Mouse (Mus musculus) cerebellum, postnatal 14 days (tissue): Measurements from ENCODE around the gene Ccdc167.
"Not testable (repeated sequence)": the region's sequence is repeated elsewhere in the genome, so short reads cannot be mapped to it uniquely, and the experiment has no call there.

Source experiments
- DNase-seq, 2 experiments: peaks; one replicate each; pipeline ENCODE4 v3.0.0; 2021; ENCODE audit warnings: mixed read lengths in 2 of 2

Ccdc167 gene

DNA sequence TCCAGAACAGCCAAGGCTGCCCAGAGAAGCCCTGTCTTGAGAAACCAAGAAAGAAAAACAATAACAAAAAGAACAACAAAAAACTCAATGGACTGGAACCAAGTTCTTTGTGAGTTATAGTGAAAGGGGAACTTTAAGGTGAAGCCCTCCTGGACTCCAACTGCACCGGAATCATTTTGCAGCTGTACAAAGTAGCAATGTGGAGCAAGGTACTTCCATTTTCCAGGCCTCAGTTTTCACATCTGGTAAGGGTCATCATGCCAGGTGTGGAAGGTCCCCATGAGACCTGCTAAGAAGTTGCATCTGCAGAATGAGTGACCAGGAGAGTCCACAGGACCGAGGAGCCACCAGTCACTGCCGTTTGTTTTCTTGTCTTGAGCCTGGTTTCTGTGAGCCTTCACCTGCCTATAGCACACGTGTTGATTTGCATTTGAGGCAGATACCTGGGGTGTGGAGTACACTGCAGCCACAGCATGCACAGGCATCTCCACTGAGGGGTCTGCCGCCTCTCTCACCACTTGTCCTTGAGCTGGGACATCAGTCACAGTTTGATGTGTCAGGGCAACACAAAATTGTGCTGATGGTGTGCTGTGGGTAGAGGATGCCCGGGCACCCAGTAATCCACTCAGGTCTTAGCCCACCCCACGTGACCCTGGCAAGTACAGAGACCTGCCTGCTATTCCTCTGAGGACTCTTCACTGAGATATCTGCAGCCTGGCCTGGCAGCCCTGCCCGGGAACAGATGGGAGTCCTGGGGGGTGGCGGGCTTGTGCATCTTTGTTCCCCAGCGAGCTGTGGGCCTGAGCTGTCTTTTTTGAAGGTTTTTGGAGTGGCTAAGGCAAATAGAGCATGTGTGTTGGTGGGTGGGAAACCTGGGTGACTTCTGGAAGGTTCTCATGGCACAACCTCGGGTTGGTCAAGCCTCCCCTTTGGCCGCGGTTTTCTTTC is 3.1 kb upstream of the Ccdc167 start:
- peak; percentile 80 to 84 for DNase-seq

DNA sequence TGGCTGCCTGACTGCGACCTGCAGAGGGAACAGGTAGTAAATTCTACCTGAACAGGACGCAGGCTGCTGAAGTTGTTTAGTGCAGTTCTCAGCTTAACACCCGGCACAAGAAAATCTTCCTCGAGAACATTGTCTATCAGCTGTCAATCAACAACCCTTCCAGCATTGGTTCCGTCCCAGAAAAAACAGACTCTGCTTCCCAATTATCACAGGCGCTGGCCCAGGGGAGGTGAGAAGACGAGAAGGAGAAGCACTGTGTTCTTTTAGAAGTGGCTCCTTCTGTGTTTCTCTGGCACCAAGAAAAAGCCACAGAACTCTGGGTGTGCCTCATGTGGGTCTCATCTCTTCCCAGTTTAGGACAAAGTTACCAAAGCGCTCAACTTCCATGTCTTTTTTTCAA is 1.8 kb upstream of the Ccdc167 start:
- no peak for DNase-seq

- DNase-seq, result not testable (repeated sequence)
Observed at GRCm38 (mm10) chr17:29713734-29714133, 3.1 kb downstream of the Ccdc167 start.

DNA sequence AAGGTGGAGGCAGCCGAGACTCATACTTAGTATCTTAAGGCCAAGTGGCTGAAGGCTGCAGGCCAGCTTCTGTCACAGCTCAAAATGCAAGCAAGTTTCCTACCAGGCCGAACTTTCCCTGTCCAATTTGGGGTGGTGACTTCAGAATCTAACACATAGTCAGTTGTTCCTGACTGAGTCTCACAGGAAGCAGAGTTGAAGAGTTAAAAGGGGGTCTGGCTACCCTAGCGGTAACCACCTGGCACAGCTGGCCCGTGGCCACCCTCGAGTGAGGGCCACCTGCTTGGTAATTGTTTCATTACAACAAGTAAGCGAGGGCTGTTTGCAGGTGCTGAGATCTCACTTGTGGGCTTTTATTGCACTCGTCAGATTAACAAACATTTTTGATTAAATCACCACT is 4.3 kb downstream of the Ccdc167 start:
- peak; percentile 64 to 70 for DNase-seq

DNA sequence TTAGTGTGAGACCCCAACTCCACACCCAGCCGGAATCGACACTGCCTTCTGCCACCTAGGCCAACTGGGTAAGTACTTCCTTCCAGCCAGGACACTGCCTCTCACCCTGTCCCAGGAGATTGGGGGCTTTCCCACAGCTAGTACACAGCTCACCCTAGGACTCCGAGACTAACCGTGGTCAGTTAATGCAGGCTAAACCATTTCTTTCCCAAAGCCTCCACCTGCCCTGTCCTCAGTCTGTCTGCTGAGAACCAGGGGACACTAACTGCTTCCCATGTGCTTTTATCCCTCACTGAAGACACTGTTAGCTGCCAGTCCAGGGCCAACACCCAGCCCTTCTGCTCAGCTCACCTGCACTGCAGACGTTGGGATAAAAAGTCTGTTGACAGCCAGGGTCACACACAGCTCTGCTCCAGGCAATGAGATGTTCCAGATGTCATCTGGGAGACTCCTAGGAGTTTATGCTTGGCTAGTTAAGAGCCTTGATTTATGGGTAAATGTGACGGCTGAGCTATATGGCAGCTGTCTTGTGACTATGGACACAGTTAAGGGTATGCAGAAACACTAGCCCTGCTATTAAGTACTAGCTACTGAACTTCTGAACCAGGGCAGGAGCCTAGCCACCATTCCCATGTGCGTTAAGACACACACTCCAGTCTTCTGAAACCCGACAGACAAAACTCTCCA is 5.0 kb downstream of the Ccdc167 start:
- no peak for DNase-seq

DNA sequence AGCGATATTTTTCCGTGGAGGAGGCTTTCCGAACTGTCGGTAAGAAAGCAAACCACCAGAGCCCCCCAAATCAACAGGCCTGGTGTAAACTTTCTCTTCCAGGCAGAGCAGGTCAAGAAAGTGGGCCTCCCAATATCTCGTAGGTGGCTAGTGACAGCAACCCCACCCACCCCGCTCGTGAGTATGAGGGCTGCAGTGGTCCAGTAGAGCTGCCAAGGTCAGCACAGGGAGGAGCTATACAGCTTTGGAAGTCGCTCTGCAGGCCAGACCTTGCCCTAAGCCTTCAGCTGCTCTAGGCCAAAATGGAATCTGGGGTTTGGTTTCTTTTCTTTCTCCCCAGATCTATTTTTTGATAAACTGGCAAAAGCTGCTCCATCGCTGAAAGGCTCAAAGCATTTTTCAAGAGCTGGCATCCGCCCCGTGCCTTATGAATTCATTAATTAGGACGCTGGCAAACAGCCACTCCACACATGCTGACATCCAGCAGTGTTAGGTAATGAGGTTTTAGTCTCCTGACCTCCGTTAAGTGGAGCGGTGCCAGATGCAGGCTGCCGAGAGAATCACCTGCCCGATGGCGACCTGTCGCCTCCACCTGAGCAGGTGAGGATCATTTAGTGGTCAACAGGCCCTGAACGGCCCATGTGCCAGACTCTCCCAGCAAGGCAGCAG is 5.6 kb downstream of the Ccdc167 start:
- peak; percentile 83 to 89 for DNase-seq

DNA sequence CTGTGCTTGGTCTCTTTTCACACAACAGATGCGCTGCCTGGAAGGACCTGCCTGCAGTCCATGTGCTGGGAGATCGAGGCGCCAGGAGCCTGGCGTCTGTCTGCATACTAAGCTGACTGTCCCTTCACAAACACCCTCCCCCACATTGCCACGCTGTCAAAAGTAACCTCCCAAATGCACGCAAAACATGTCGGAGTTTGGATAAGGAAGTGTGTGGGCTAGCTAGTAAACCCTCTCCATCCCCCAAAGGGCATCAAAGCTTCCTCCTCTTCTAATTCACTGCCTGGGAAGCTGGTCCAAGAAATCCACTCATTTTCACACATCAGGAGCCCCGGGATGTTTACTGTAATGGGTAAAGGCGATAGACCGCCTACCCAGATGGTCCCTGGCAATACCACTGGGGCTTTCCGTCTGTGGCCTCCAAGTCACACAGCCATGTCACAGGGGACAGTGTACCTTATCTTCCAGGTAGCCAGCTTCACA is 6.2 kb downstream of the Ccdc167 start:
- peak in 1 of 2 experiments; percentile 43 for DNase-seq

DNA sequence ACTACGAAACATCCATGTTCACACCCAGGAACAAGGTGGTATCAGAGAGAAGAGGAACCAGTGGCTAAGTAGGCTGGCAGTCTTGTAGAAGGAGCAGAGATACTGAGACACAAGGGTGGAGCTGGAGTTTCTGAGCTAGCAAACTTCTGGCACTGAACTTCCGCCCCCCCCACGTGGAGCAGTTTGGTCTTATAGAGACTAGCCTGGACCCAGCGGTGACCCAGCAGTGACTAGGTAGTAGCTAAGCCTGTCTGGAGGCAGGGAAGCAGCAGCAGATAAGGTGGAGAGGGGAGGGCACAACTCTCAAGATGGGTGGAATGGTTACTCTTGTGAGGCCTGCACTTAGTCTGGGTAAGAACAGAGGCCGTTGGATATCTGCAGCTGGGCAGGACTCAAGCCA is 8.1 kb downstream of the Ccdc167 start:
- DNase-seq, result peak in 1 of 2 experiments; percentile 15

DNA sequence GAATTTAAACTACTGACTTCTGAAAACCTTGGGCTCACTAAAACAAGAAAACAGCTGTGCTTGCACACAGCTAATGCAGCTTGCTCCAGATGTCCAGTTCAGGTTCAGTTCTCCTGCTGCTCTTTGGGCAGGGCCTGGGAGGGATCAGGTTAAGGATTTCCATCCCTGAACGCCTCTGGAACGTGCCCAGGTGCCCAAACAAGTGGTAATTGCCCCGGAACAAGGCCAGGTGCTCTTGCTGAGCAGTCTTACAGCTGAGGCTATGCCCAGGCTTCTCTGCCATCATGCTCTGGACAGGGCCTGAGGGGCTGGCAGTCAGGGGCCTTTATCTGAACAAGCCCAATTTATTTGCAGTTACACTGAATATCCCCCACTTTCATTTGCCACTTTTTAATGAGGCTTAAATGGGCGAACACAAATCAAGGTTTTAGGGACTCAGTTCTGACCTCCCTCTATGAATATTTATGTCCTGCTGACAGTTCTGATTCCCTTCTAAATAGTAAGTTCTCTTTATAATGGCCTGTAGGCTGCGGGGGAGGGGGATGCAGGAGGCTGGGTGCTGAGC is 9.8 kb downstream of the Ccdc167 start:
- DNase-seq, result peak in 1 of 2 experiments; percentile 39

DNA sequence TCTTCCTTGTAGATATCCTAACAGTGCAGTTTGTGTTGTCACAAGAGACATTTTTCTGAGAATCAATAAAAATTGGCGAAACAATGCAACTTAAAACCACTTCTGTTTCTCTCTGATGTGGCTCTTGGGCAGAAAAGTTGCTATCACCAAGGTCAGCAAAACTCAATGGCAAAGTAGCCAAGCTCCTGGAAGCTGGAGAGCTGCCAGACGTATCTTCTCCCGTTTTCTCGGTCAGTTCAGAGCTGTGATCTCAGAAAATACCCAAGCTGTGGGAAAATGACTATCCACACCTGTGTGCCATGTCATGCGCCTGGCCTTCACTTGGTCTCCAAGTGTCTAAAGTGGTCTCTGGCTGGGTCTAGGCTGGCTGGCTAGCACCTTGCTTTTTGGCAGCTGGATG is 11.0 kb downstream of the Ccdc167 start:
- DNase-seq, result peak in 1 of 2 experiments; percentile 32

- DNase-seq, result peak; percentile 85
Observed at GRCm38 (mm10) chr17:29704781-29705180, 12.1 kb downstream of the Ccdc167 start.

- DNase-seq, result peak; percentile 58 to 60
Observed at GRCm38 (mm10) chr17:29702938-29703710, 13.7 kb downstream of the Ccdc167 start.

- no peak for DNase-seq
Observed at GRCm38 (mm10) chr17:29700573-29700972, 16.3 kb downstream of the Ccdc167 start.

- DNase-seq, result no peak
Observed at GRCm38 (mm10) chr17:29698421-29698820, 18.4 kb downstream of the Ccdc167 start.

DNA sequence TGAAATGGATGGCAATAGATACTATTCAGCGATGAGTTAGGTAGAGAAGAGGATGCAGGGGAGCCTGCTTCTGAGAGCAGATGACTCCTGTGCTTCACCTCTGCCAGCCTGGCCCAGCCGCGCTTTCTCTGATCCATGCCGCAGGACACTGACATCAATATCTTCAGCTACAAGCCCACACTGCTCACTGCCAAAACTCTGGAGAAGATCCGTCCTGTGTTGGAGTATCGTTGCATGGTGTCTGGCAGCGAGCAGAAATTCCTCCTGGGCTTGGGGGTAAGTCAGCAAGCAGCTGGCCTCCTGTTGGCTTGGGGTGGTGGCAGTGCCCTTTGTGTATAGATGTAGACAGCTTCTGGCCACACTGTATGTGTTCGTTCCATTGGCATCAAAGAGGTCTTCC is 19.9 kb downstream of the Ccdc167 start:
- no peak for DNase-seq

DNA sequence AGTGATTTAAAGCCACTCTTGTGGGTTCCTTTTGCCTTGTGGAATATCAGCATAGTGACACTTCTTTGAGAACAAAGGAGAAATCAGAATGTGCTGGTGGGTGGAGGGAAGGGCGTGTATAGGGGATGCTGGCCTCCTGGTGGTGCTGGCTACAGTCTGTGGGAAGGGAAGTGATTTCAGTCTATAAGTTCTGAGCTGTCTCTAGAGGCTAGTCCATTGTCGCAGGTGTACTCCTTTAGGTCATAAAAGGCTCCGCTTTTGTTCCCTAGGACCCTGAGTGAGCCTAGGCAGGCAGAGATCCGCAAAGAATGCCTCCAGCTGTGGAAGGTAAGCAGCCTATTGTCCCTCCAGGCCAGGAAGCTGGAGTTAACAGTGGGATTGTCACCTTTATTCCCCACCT is 22.3 kb downstream of the Ccdc167 start:
- no peak for DNase-seq

DNA sequence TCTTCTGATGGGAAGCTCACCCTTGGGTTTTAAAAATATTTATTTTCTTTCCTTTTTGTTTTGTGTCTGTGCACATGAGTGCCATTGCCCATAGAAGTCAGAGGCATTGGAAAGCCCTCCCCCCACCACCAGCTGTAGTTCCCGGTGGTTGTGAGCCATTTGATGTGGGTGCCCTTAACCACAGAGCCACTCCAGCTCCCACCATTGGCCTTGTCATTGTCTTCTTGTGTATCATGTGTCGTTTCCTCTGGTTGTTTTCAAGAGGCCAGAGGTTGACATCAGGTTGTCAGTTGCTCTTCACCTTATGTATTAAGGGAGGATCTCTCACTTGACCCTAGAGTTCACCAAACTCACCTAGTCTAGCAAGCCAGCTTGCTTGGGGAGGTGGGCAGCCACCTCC is 23.3 kb downstream of the Ccdc167 start:
- DNase-seq, result no peak

DNA sequence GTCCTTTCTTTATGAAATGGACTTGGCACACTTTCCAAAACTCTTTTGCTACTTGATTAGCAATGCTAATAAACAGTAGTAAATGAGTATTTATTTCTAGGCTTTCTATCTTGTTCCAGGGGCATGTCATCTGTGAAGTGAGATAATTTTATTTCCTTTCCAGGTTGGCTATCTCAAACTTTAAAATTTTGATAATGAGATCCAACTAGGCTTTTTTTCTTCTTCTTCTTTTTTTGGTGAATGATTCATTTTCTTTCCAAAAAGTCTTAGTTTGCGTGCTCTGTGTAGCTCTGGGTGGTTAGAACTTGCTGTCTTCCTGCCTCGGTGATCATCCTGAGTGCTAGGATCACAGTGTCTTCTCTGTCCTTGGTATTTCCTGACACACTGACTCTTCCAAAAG is 24.0 kb downstream of the Ccdc167 start:
- DNase-seq, result no peak

DNA sequence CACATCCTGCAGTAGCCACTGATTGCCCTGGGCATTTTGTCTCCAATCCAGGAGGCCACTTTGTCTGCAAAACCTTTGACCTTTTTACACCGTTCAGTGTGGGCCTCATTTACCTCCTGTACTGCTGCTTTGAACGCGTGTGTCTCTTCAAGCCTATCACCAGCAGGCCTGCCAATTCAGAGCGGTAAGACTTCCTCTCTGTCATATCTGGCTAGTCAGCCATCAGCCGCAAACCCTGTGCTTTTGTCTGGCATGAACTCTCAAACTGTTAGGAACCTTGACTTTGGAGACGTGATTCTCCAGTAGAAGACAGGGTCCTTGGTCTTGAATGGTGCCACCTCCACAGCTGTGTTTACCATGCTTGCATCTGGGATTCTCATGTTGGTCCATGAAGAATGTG is 26.6 kb downstream of the Ccdc167 start:
- DNase-seq, result no peak

DNA sequence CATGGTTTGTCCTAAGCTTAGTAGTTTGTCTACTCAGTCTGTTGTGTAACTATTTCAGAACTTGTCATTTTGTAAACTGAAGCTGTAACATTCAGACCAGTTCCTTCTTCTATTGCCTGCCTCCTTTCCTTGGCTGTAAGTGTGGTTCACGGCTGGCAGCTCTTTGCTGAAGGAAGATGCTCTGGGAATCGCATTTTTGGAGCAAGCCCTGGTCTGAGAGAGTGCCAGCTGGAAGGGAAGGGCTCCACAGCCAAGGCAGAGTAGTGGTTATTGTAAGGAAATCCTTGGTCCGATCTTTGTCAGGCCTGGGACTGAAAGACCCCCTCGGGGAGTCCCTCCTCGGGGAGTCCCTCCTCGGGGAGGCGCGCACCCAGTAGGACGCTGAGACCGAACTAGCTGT is 28.2 kb downstream of the Ccdc167 start:
- DNase-seq, result peak; percentile 84 to 89

GRCm38 (mm10) chr17:29687373-29687772 is 29.5 kb downstream of the Ccdc167 start:
- DNase-seq, result peak in 1 of 2 experiments; percentile 30

DNA sequence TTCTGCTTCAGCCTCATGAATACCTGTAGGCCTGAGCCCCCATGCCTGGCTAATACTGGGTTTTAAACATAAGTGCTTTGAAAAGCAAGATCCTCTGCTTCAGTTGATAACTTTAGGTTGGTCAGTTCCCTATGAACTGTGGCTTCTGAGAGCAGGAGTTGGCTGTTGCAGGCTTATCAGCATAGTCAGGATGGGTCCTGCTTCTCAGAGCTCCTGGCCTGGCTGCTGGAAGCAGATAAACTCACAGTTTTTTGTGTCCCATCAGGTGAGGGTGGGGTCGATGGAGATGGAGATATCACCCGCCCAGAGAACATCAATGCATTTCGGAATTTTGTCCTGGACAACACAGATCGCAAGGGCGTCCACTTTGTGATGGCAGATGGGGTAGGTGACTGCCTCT is 30.1 kb downstream of the Ccdc167 start:
- DNase-seq, result no peak
